In genomic region chr4:120369156-120369555, GRCm38 (mm10) we compare ENCODE assay signal across 9 mouse cellular contexts. TPM values are rescaled to one million over a fixed set of nuclear protein-coding genes. Genes with fewer than 3 reads are reported as not detected.
DNase-seq lines count a peak whose midpoint lies in the region; ATAC-seq lines count a peak whose summit lies in the region.
"Had no signal": no experiment of that assay in that cellular context is flagged by ENCODE, and none has a peak within 500 bp of the region (broad histone marks: within the 10 kb centered on the region; RNA-seq: fewer than 3 reads in every experiment).

No protein-coding gene starts in this region.

- H3K9ac ChIP-seq in kidney, embryonic 15.5 days, result no peak overlapping the region
- 0 out of 2 replicates have a peak overlapping the region, but pooled peaks have one; percentile 18 for H3K9ac ChIP-seq in heart, embryonic 11.5 days (ENCODE audit: low read depth, low read length)
- H3K9ac ChIP-seq in midbrain, embryonic 12.5 days (replicated peaks), result no peak overlapping the region
- H3K9ac ChIP-seq in hindbrain, embryonic 11.5 days (ENCODE audit: low read depth, low read length), result no peak overlapping the region

- H3K27me3 ChIP-seq in kidney, embryonic 15.5 days, result peaks cover 15% of the 10 kb centered on the region; the same call in 1 of the 2 replicates
- H3K27me3 ChIP-seq in heart, embryonic 11.5 days (ENCODE audit: control insufficient read depth, insufficient read depth, low read length), result peaks cover 41% of the 10 kb centered on the region
- H3K27me3 ChIP-seq in midbrain, embryonic 12.5 days, result peaks cover 37% of the 10 kb centered on the region
- 0 out of 2 replicates have a peak, but pooled peaks cover 2% of the 10 kb centered on the region for H3K27me3 ChIP-seq in hindbrain, embryonic 11.5 days (ENCODE audit: control insufficient read depth, insufficient read depth, low read length)

- peak; percentile 30 for DNase-seq in kidney, adult 18-20 months
- DNase-seq in adipocyte (ENCODE audit: low spot score), result peak; percentile 70
- no peak for DNase-seq in layer of hippocampus, adult 18-20 months (ENCODE audit: low spot score in 2 of 2)
- no peak for DNase-seq in cerebellum, adult 11 months
- no peak for DNase-seq in hindbrain, embryonic 11.5 days (ENCODE audit: low spot score)

- H3K36me3 ChIP-seq in kidney, embryonic 15.5 days, result no peaks in the 10 kb centered on the region
- H3K36me3 ChIP-seq in heart, embryonic 11.5 days (ENCODE audit: control insufficient read depth, insufficient read depth, low read length), result no peaks in the 10 kb centered on the region
- no peaks in the 10 kb centered on the region for H3K36me3 ChIP-seq in midbrain, embryonic 12.5 days
- no peaks in the 10 kb centered on the region for H3K36me3 ChIP-seq in hindbrain, embryonic 11.5 days (ENCODE audit: control insufficient read depth, insufficient read depth, low read length)
- H3K36me3 ChIP-seq: embryonic facial prominence, embryonic 13.5 days had no signal

- no peak for ATAC-seq in kidney, embryonic 15.5 days (replicated peaks; ENCODE audit: low FRiP score)
- ATAC-seq in heart, embryonic 11.5 days (replicated peaks; ENCODE audit: insufficient number of reproducible peaks, low FRiP score, low TSS enrichment), result no peak
- ATAC-seq in midbrain, embryonic 12.5 days (ENCODE audit: low FRiP score, low read depth), result no peak
- ATAC-seq in hindbrain, embryonic 11.5 days (ENCODE audit: low FRiP score), result no peak

- peaks cover 19% of the 10 kb centered on the region; the same call in 1 of the 2 replicates for H3K4me1 ChIP-seq in kidney, embryonic 15.5 days
- peaks cover 10% of the 10 kb centered on the region for H3K4me1 ChIP-seq in heart, embryonic 11.5 days (ENCODE audit: control insufficient read depth, insufficient read depth, low read length)
- H3K4me1 ChIP-seq in midbrain, embryonic 12.5 days, result peaks cover 53% of the 10 kb centered on the region
- peaks cover 8% of the 10 kb centered on the region; the same call in 1 of the 2 replicates for H3K4me1 ChIP-seq in hindbrain, embryonic 11.5 days (replicated peaks; ENCODE audit: control insufficient read depth, insufficient read depth, low read length)

- WGBS in kidney, embryonic 15.5 days, result 49% methylated on average over 2 of the region's 2 CpGs
- 19% methylated on average over 2 of the region's 2 CpGs for WGBS in heart, embryonic 11.5 days (ENCODE audit: insufficient replicate concordance)
- 20% methylated on average over 2 of the region's 2 CpGs for WGBS in midbrain, embryonic 12.5 days
- WGBS in hindbrain, embryonic 11.5 days, result 37% methylated on average over 2 of the region's 2 CpGs

- H3K4me2 ChIP-seq in kidney, embryonic 15.5 days, result no peak overlapping the region
- no peak overlapping the region; the same call in 1 of the 2 replicates for H3K4me2 ChIP-seq in heart, embryonic 11.5 days
- H3K4me2 ChIP-seq in midbrain, embryonic 12.5 days (replicated peaks), result 0 out of 2 replicates have a peak overlapping the region, but pooled peaks have one; percentile 34
- H3K4me2 ChIP-seq in hindbrain, embryonic 11.5 days (replicated peaks; ENCODE audit: low read depth, low read length), result no peak overlapping the region

- no peak overlapping the region for H3K4me3 ChIP-seq in kidney, embryonic 15.5 days (replicated peaks)
- no peak overlapping the region for H3K4me3 ChIP-seq in heart, embryonic 11.5 days (ENCODE audit: low read depth, low read length)
- no peak overlapping the region for H3K4me3 ChIP-seq in midbrain, embryonic 12.5 days
- no peak overlapping the region for H3K4me3 ChIP-seq in hindbrain, embryonic 11.5 days (ENCODE audit: low read depth, low read length)

- H3K9me3 ChIP-seq in kidney, embryonic 15.5 days (replicated peaks), result no peaks in the 10 kb centered on the region
- no peaks in the 10 kb centered on the region for H3K9me3 ChIP-seq in heart, embryonic 11.5 days (replicated peaks; ENCODE audit: control insufficient read depth, low read length)
- no peaks in the 10 kb centered on the region for H3K9me3 ChIP-seq in midbrain, embryonic 12.5 days
- no peaks in the 10 kb centered on the region for H3K9me3 ChIP-seq in hindbrain, embryonic 11.5 days (ENCODE audit: control insufficient read depth, low read length)
- H3K9me3 ChIP-seq: embryonic facial prominence, embryonic 13.5 days had no signal

- H3K27ac ChIP-seq in kidney, embryonic 15.5 days, result no peak overlapping the region
- no peak overlapping the region for H3K27ac ChIP-seq in heart, embryonic 11.5 days (ENCODE audit: low read depth, low read length)
- H3K27ac ChIP-seq in midbrain, embryonic 12.5 days (replicated peaks), result peak overlapping the region; percentile 60; the same call in 1 of the 2 replicates
- no peak overlapping the region for H3K27ac ChIP-seq in hindbrain, embryonic 11.5 days (ENCODE audit: low read depth, low read length)

RNA-seq across cellular contexts. Expression of gene Scmh1, which starts 35.9 kb away (rescaled TPM):
- 41.8 and 43.5 TPM in 2 replicates for polyA plus RNA-seq in kidney, embryonic 15.5 days (2015; fragmentation: Nextera tagmentation; extraction: Ambion mirVana)
- 67.0 and 72.9 TPM in 2 replicates for polyA plus RNA-seq in heart, embryonic 11.5 days (2014; fragmentation: Nextera tagmentation; extraction: Ambion mirVana)
- 64.4 TPM in 2 replicates for polyA plus RNA-seq in midbrain, embryonic 12.5 days (2016; fragmentation: Nextera tagmentation; extraction: Ambion mirVana)
- 10 to 100 TPM; 75.6 to 78.5 TPM for total RNA-seq in layer of hippocampus, adult 18-20 months (2021)
- 47.3 and 53.5 TPM in 2 replicates for polyA plus RNA-seq in hindbrain, embryonic 11.5 days (2014; fragmentation: Nextera tagmentation; extraction: Ambion mirVana)

Comparison
In these comparisons a context has a peak if more than half of its experiments do, and no peak if none do; other contexts are left out.
1. DNase-seq: peak in kidney, adult 18-20 months (single experiment) and adipocyte (single experiment); none in layer of hippocampus, adult 18-20 months (0 of 2), cerebellum, adult 11 months (single experiment) and hindbrain, embryonic 11.5 days (single experiment).